Mouse (Mus musculus) spleen, adult 2 months (tissue): ENCODE results near the gene Gngt2.

Source experiments
- CTCF ChIP-seq: fragments of 200-500 bp; IDR thresholded peaks from 2 replicates; pipeline ENCODE4 v1.5.1; 2011; ENCODE audit warnings: mild to moderate bottlenecking, inconsistent platforms; ENCODE audit not compliant: insufficient read depth, insufficient read length, insufficient replicate concordance; ENCODE audit errors: extremely low read depth
- POLR2A ChIP-seq: fragments of 200-500 bp; IDR thresholded peaks from 2 replicates; pipeline ENCODE4 v1.6.1; 2011; ENCODE audit warnings: low read depth, low read length, inconsistent platforms

DNA sequence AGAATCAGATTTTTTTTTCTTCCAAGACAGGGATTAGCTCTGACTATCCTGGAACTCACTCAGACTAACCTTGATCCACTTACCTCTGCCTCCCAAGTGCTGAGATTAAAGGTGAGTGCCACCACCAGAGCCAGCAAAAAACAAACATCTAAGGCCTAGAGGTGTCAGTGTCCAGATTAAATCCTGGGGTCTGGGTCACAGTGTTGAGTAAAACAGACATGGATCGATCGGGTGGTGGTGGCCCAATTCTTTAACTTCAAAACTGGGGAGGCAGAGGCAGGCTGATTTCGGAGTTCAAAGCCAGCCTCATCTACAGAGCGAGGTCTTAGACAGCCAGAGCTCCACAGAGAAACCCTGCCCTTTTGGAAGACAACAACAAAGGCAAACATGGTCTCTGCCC is 14.6 kb upstream of the Gngt2 start:
- no peak for TF ChIP-seq CTCF
- TF ChIP-seq POLR2A = no peak
